Mouse (Mus musculus) liver, embryonic 14.5 days (tissue): ENCODE results near the gene Sf3a2. TPM values are rescaled to one million over a fixed set of nuclear protein-coding genes. Genes with fewer than 3 reads are reported as not detected.

Source experiments
- ATAC-seq: fragments of 200-750 bp; cut with Nextera tagmentation; 2 replicates; pipeline ENCODE4 v1.8.0; 2017; ENCODE audit warnings: moderate number of reproducible peaks, mild to moderate bottlenecking, moderate library complexity; ENCODE audit not compliant: insufficient read depth
- DNase-seq, 3 experiments: peaks; one replicate each; pipeline ENCODE4 v3.0.0-alpha.2; 2012 to 2013; ENCODE audit warnings: low read depth in 3 of 3, low spot score in 3 of 3
- H3K27ac ChIP-seq: fragments of 300-500 bp; sonication (generic); 2 replicates; pipeline ENCODE4 v1.5.1; 2014; ENCODE audit warnings: moderate library complexity, mild to moderate bottlenecking, control low read depth, inconsistent platforms
- H3K27me3 ChIP-seq: fragments of 300-500 bp; sonication (generic); 2 replicates; pipeline ENCODE4 v1.6.1; 2014; ENCODE audit warnings: mild to moderate bottlenecking, low read length, moderate library complexity; ENCODE audit not compliant: control insufficient read depth, insufficient read depth
- H3K36me3 ChIP-seq: fragments of 300-500 bp; sonication (generic); replicated peaks from 2 replicates; pipeline ENCODE4 v1.6.1; 2014; ENCODE audit warnings: low read depth; ENCODE audit not compliant: control insufficient read depth, insufficient read depth
- H3K4me1 ChIP-seq, 2 experiments: fragments of 200-500 bp in 1 of 2; fragments of 300-500 bp in 1 of 2; sonication (generic) in 1 of 2; replicated peaks; 2 replicates each; pipeline ENCODE4 v1.6.1; 2012 to 2014; ENCODE audit warnings: antibody characterized with exemption in 1 of 2, inconsistent platforms in 1 of 2, low read length in 1 of 2; ENCODE audit not compliant: control insufficient read depth in 2 of 2, insufficient read depth in 2 of 2
- H3K4me2 ChIP-seq: fragments of 300-500 bp; sonication (generic); 2 replicates; pipeline ENCODE4 v1.6.1; 2014; ENCODE audit warnings: low read depth, mild to moderate bottlenecking, control low read depth, moderate library complexity
- H3K4me3 ChIP-seq, 2 experiments: fragments of 200-500 bp in 1 of 2; fragments of 300-500 bp in 1 of 2; sonication (generic) in 1 of 2; 2 replicates each; pipeline ENCODE4 v1.5.1; 2012 to 2014; ENCODE audit warnings: low read depth in 2 of 2, low read length in 2 of 2, mild to moderate bottlenecking in 2 of 2, control low read depth in 1 of 2, inconsistent platforms in 1 of 2, moderate library complexity in 1 of 2; ENCODE audit not compliant: insufficient read depth in 1 of 2
- H3K9ac ChIP-seq: fragments of 300-500 bp; sonication (generic); replicated peaks from 2 replicates; pipeline ENCODE4 v1.6.1; 2014; ENCODE audit warnings: mild to moderate bottlenecking, control low read depth, moderate library complexity
- H3K9me3 ChIP-seq: fragments of 300-500 bp; sonication (generic); 2 replicates; pipeline ENCODE4 v1.6.1; 2016; ENCODE audit warnings: low read length, mixed read lengths; ENCODE audit not compliant: control insufficient read depth
- CTCF ChIP-seq: IDR thresholded peaks from 2 replicates; pipeline ENCODE4 v1.5.1; 2016; ENCODE audit warnings: antibody characterized with exemption, low read depth, control low read depth
- EP300 ChIP-seq: IDR thresholded peaks from 2 replicates; pipeline ENCODE4 v1.6.1; 2016; ENCODE audit warnings: antibody characterized with exemption, low read depth
- WGBS: fragments of 180-500 bp; shearing (Covaris S2); extraction: QIAGEN DNeasy Blood & Tissue Kit; methylation state at CpG from one replicate; pipeline ENCODE4 v1.1.7; 2014; ENCODE audit not compliant: insufficient replicate concordance; 5-methylcytosine and 5-hydroxymethylcytosine counted together
- polyA plus RNA-seq, 2 experiments: library from polyadenylated mRNA; depleted of rRNA in 1 of 2; stranded (reverse) in 1 of 2; unstranded in 1 of 2; fragments of >200 nt; fragmentation: Nextera tagmentation in 1 of 2; extraction: Ambion mirVana in 1 of 2; gene quantifications; 2 replicates each; pipeline versions ENCODE4 v1.2.1 to v1.2.3; 2012 to 2014

Gene Sf3a2
- polyA plus RNA-seq, 2 experiments, result 35.6 to 36.1 TPM

GRCm38 (mm10) chr10:80757717-80758116 lies 40.3 kb upstream of the Sf3a2 start:
- DNase-seq (peak in 2 of 3 experiments; percentile 46 to 51), ATAC-seq (no peak; the same call in 1 of the 2 replicates)
- peaks cover 13 to 37% of the 10 kb centered on the region in 2 experiments for H3K4me1 ChIP-seq
- no peaks in the 10 kb centered on the region for H3K9me3 ChIP-seq
- no peak overlapping the region for H3K4me3 ChIP-seq
- H3K4me2 ChIP-seq, result 0 out of 2 replicates have a peak overlapping the region, but pooled peaks have one; percentile 97
- TF ChIP-seq EP300, result no peak
- peak; percentile 90 for TF ChIP-seq CTCF
- no peaks in the 10 kb centered on the region for H3K27me3 ChIP-seq
- no peaks in the 10 kb centered on the region for H3K36me3 ChIP-seq
- no peak overlapping the region for H3K27ac ChIP-seq
- H3K9ac ChIP-seq, result no peak overlapping the region
- 51% methylated on average over 5 of the region's 5 CpGs for WGBS

- no peak for DNase-seq
- H3K4me3 ChIP-seq, result no peak overlapping the region
- no peaks in the 10 kb centered on the region for H3K27me3 ChIP-seq
- H3K4me2 ChIP-seq, result no peak overlapping the region
- peaks cover 13 to 37% of the 10 kb centered on the region in 2 experiments for H3K4me1 ChIP-seq
- WGBS, result 72% methylated on average over 7 of the region's 7 CpGs
- ATAC-seq, result no peak
- no peak overlapping the region for H3K9ac ChIP-seq
- H3K9me3 ChIP-seq, result no peaks in the 10 kb centered on the region
- TF ChIP-seq EP300 (no peak), CTCF (no peak)
- no peaks in the 10 kb centered on the region for H3K36me3 ChIP-seq
- H3K27ac ChIP-seq, result no peak overlapping the region
These were observed 39.3 kb upstream of the Sf3a2 start for GRCm38 (mm10) chr10:80758651-80759050.

GRCm38 (mm10) chr10:80760596-80761524 lies 37.1 kb upstream of the Sf3a2 start:
- Histone ChIP-seq H3K9ac (no peak overlapping the region), H3K27me3 (no peaks in the 10 kb centered on the region), H3K4me1 (peaks cover 13 to 37% of the 10 kb centered on the region in 2 experiments), H3K4me3 (no peak overlapping the region), H3K27ac (no peak overlapping the region), H3K9me3 (no peaks in the 10 kb centered on the region), H3K36me3 (peaks cover 2% of the 10 kb centered on the region), H3K4me2 (no peak overlapping the region)
- no peak for ATAC-seq
- no peak for DNase-seq
- WGBS, result 75% methylated on average over 4 of the region's 4 CpGs
- TF ChIP-seq EP300 (no peak), CTCF (no peak)

GRCm38 (mm10) chr10:80761821-80762220 lies 36.2 kb upstream of the Sf3a2 start:
- TF ChIP-seq EP300, result no peak
- no peak for TF ChIP-seq CTCF
- peaks cover 5 to 28% of the 10 kb centered on the region in 2 experiments for H3K4me1 ChIP-seq
- no peaks in the 10 kb centered on the region for H3K9me3 ChIP-seq
- 59% methylated on average over 3 of the region's 3 CpGs for WGBS
- no peak overlapping the region for H3K4me2 ChIP-seq
- no peak overlapping the region for H3K27ac ChIP-seq
- H3K36me3 ChIP-seq, result peaks cover 12% of the 10 kb centered on the region
- H3K27me3 ChIP-seq, result no peaks in the 10 kb centered on the region
- ATAC-seq (no peak), DNase-seq (no peak)
- H3K9ac ChIP-seq, result no peak overlapping the region
- H3K4me3 ChIP-seq, result no peak overlapping the region

GRCm38 (mm10) chr10:80763502-80763901 lies 34.5 kb upstream of the Sf3a2 start:
- TF ChIP-seq CTCF (no peak), EP300 (no peak)
- no peaks in the 10 kb centered on the region for H3K27me3 ChIP-seq

More at GRCm38 (mm10) chr10:80763502-80763901, 34.5 kb upstream of the Sf3a2 start:
- H3K27ac ChIP-seq, result no peak overlapping the region
- no peak overlapping the region for H3K4me2 ChIP-seq
- WGBS, result 55% methylated on average over 2 of the region's 2 CpGs
- no peak for DNase-seq
- no peaks in the 10 kb centered on the region for H3K9me3 ChIP-seq
- H3K4me1 ChIP-seq, result peaks cover 0 to 20% of the 10 kb centered on the region in 2 experiments; a peak in 2 of 4 replicates
- H3K9ac ChIP-seq, result no peak overlapping the region
- no peak overlapping the region for H3K4me3 ChIP-seq
- ATAC-seq, result no peak
- H3K36me3 ChIP-seq, result peaks cover 24% of the 10 kb centered on the region
